Mouse (Mus musculus) embryonic facial prominence, embryonic 12.5 days (tissue): ENCODE measurements around the gene Gm4779. TPM values are rescaled to one million over a fixed set of nuclear protein-coding genes. Genes with fewer than 3 reads are reported as not detected.

Experiments used
- ATAC-seq: fragments of 200-750 bp; cut with Nextera tagmentation; 2 replicates; pipeline ENCODE4 v1.8.0; 2017; ENCODE audit not compliant: insufficient number of reproducible peaks, insufficient read depth, low FRiP score, low TSS enrichment
- H3K27ac ChIP-seq: fragments of 300-500 bp; sonication (generic); 2 replicates; pipeline ENCODE4 v1.5.1; 2016; ENCODE audit warnings: mild to moderate bottlenecking
- H3K27me3 ChIP-seq: fragments of 300-500 bp; sonication (generic); 2 replicates; pipeline ENCODE4 v1.6.1; 2016; ENCODE audit warnings: mild to moderate bottlenecking, moderate library complexity
- H3K36me3 ChIP-seq: fragments of 300-500 bp; sonication (generic); 2 replicates; pipeline ENCODE4 v1.6.1; 2016; ENCODE audit warnings: mild to moderate bottlenecking
- H3K4me1 ChIP-seq: fragments of 300-500 bp; sonication (generic); 2 replicates; pipeline ENCODE4 v1.6.1; 2016
- H3K4me2 ChIP-seq: fragments of 300-500 bp; sonication (generic); replicated peaks from 2 replicates; pipeline ENCODE4 v1.6.1; 2016; ENCODE audit warnings: mild to moderate bottlenecking, moderate library complexity
- H3K4me3 ChIP-seq: fragments of 300-500 bp; sonication (generic); 2 replicates; pipeline ENCODE4 v1.5.1; 2016; ENCODE audit warnings: mild to moderate bottlenecking
- H3K9ac ChIP-seq: fragments of 300-500 bp; sonication (generic); 2 replicates; pipeline ENCODE4 v1.6.1; 2016; ENCODE audit warnings: mild to moderate bottlenecking, moderate library complexity
- H3K9me3 ChIP-seq: fragments of 300-500 bp; sonication (generic); 2 replicates; pipeline ENCODE4 v1.6.1; 2016; ENCODE audit warnings: mild to moderate bottlenecking, moderate library complexity
- WGBS: fragments of 180-500 bp; shearing (Covaris S2); methylation state at CpG from one replicate; pipeline ENCODE4 v1.1.7; 2016; 5-methylcytosine and 5-hydroxymethylcytosine counted together
- polyA plus RNA-seq: library from polyadenylated mRNA; unstranded; fragments of >200 nt; fragmentation: Nextera tagmentation; extraction: Ambion mirVana; gene quantifications from 2 replicates; pipeline ENCODE4 v1.2.1, GENCODE M21; 2016

The Gm4779 gene
- polyA plus RNA-seq, 1 experiment from 2014 or later, result 0.10 TPM

GRCm38 (mm10) chrX:101750144-101750543 is 44.1 kb downstream of the Gm4779 start:
- 54% methylated on average over 4 of the region's 4 CpGs for WGBS
- no peak overlapping the region for H3K4me2 ChIP-seq
- H3K4me3 ChIP-seq, result no peak overlapping the region
- peaks cover 7% of the 10 kb centered on the region; the same call in 1 of the 2 replicates for H3K27me3 ChIP-seq
- no peaks in the 10 kb centered on the region for H3K36me3 ChIP-seq
- no peaks in the 10 kb centered on the region for H3K9me3 ChIP-seq
- no peak overlapping the region for H3K27ac ChIP-seq
- ATAC-seq, result no peak
- H3K9ac ChIP-seq, result no peak overlapping the region
- no peaks in the 10 kb centered on the region for H3K4me1 ChIP-seq

GRCm38 (mm10) chrX:101741064-101741433 is 53.2 kb downstream of the Gm4779 start:
- H3K27me3 ChIP-seq, result peaks cover 20% of the 10 kb centered on the region; the same call in 1 of the 2 replicates
- no peak overlapping the region for H3K9ac ChIP-seq
- H3K4me3 ChIP-seq, result no peak overlapping the region
- H3K4me1 ChIP-seq, result no peaks in the 10 kb centered on the region
- H3K27ac ChIP-seq, result no peak overlapping the region
- 67% methylated on average over 1 of the region's 2 CpGs for WGBS
- ATAC-seq, result no peak
- no peak overlapping the region for H3K4me2 ChIP-seq
- no peaks in the 10 kb centered on the region for H3K36me3 ChIP-seq
- no peaks in the 10 kb centered on the region for H3K9me3 ChIP-seq

DNA sequence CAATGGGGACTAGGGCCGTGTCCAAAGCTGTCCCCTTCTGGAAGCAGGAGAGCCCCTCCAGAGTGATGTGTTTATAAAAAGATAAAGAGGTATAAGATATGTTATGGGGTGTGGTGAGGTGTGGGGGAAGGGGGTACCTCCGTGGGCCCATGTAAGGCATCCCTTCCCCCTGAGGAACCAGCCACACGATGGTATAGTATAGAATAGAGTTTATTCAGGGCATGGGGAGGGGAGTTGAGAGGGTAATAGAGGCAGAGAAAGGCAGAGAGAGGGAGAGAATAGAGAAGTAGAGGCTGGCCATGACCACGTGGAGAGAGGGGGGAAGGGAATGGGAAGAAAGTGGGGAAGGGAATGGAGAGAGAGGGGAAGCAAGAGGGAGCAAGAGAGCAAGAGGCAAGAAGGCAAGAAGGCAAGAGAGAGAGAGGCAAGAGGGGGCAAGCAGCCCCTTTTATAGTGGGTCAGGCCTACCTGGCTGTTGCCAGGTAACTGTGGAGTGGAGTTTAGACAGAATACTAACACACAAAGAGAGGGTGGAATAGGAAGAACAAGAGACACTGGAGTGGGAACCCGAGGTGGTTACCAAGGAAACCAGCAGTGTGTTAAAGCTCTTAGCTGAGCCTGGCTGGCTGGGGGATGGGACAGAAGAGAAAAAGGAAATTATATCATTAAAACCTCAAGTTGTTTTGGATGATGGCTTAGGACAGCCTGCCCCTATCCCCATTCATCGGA is 53.7 kb downstream of the Gm4779 start:
- Histone ChIP-seq H3K27me3 (peaks cover 20% of the 10 kb centered on the region; the same call in 1 of the 2 replicates), H3K4me3 (no peak overlapping the region), H3K27ac (no peak overlapping the region), H3K4me1 (no peaks in the 10 kb centered on the region), H3K9me3 (no peaks in the 10 kb centered on the region), H3K4me2 (no peak overlapping the region), H3K36me3 (no peaks in the 10 kb centered on the region), H3K9ac (no peak overlapping the region)
- no peak for ATAC-seq
- WGBS, result 49% methylated on average over 6 of the region's 6 CpGs

Other genes starting within 250 kb of the Gm4779 start
- gene Ogt, start 154.4 kb downstream of the Gm4779 start, polyA plus RNA-seq, result 181 and 189 TPM in 2 replicates
- gene Cxcr3, start 60.2 kb downstream of the Gm4779 start, polyA plus RNA-seq, result not detected in 2 replicates
- gene 8030474K03Rik, start 233 bp upstream of the Gm4779 start, polyA plus RNA-seq, result 0.20 and 0.37 TPM in 2 replicates
- 20.1 and 21.6 TPM in 2 replicates for gene Nhsl2, start 55.0 kb upstream of the Gm4779 start, polyA plus RNA-seq